Mouse (Mus musculus): ENCODE measurements around the gene Ccdc134. TPM values are rescaled to one million over a fixed set of nuclear protein-coding genes. Genes with fewer than 3 reads are reported as not detected.

The Ccdc134 gene
- polyA plus RNA-seq, 1 experiment, result 10.9 TPM

- no peaks in the 10 kb centered on the region for H3K4me1 ChIP-seq (ENCODE audit: control insufficient read depth, insufficient read depth, low read length)
- DNase-seq, result no peak
- whole genome bisulfite sequencing, result 96% methylated on average over 4 of the region's 4 CpGs
- H3K4me3 ChIP-seq (replicated peaks; ENCODE audit: extremely low read depth, low read depth, low read length), result no peak overlapping the region
- TF ChIP-seq POLR2A (IDR thresholded peaks at IDR 0.05; ENCODE audit: borderline replicate concordance, extremely low read depth, low read depth, low read length) (no peak), CTCF (IDR thresholded peaks at IDR 0.05; ENCODE audit: insufficient read depth, low read length) (0 out of 2 replicates have a peak, but pooled peaks have one; percentile 5)
Measured at GRCm38 (mm10) chr15:82182311-82182710, 54.6 kb downstream of the Ccdc134 start.

GRCm38 (mm10) chr15:82183596-82183995 is 55.9 kb downstream of the Ccdc134 start:
- TF ChIP-seq POLR2A (IDR thresholded peaks at IDR 0.05; ENCODE audit: borderline replicate concordance, extremely low read depth, low read depth, low read length) (no peak), CTCF (IDR thresholded peaks at IDR 0.05; ENCODE audit: insufficient read depth, low read length) (no peak)
- DNase-seq, result no peak
- Histone ChIP-seq H3K4me3 (replicated peaks; ENCODE audit: extremely low read depth, low read depth, low read length) (no peak overlapping the region), H3K4me1 (ENCODE audit: control insufficient read depth, insufficient read depth, low read length) (no peaks in the 10 kb centered on the region)
- WGBS, result 66% methylated on average over 10 of the region's 10 CpGs

GRCm38 (mm10) chr15:82184183-82184582 is 56.5 kb downstream of the Ccdc134 start:
- Histone ChIP-seq H3K4me1 (ENCODE audit: control insufficient read depth, insufficient read depth, low read length) (no peaks in the 10 kb centered on the region), H3K4me3 (replicated peaks; ENCODE audit: extremely low read depth, low read depth, low read length) (no peak overlapping the region)
- no peak for DNase-seq
- WGBS, result 64% methylated on average over 7 of the region's 7 CpGs
- TF ChIP-seq POLR2A (IDR thresholded peaks at IDR 0.05; ENCODE audit: borderline replicate concordance, extremely low read depth, low read depth, low read length), result no peak
- TF ChIP-seq CTCF (IDR thresholded peaks at IDR 0.05; ENCODE audit: insufficient read depth, low read length), result no peak

GRCm38 (mm10) chr15:82184656-82185055 is 56.9 kb downstream of the Ccdc134 start:
- Histone ChIP-seq H3K4me3 (replicated peaks; ENCODE audit: extremely low read depth, low read depth, low read length) (no peak overlapping the region), H3K4me1 (ENCODE audit: control insufficient read depth, insufficient read depth, low read length) (no peaks in the 10 kb centered on the region)
- DNase-seq, result no peak
- no peak for TF ChIP-seq CTCF (IDR thresholded peaks at IDR 0.05; ENCODE audit: insufficient read depth, low read length)
- no peak for TF ChIP-seq POLR2A (IDR thresholded peaks at IDR 0.05; ENCODE audit: borderline replicate concordance, extremely low read depth, low read depth, low read length)
- 81% methylated on average over 10 of the region's 10 CpGs for WGBS

GRCm38 (mm10) chr15:82185062-82185783 is 57.5 kb downstream of the Ccdc134 start:
- no peaks in the 10 kb centered on the region for H3K4me1 ChIP-seq (ENCODE audit: control insufficient read depth, insufficient read depth, low read length)
- no peak overlapping the region for H3K4me3 ChIP-seq (replicated peaks; ENCODE audit: extremely low read depth, low read depth, low read length)
- no peak for DNase-seq
- TF ChIP-seq POLR2A (IDR thresholded peaks at IDR 0.05; ENCODE audit: borderline replicate concordance, extremely low read depth, low read depth, low read length) (no peak), CTCF (IDR thresholded peaks at IDR 0.05; ENCODE audit: insufficient read depth, low read length) (no peak)
- 85% methylated on average over 14 of the region's 14 CpGs for WGBS

GRCm38 (mm10) chr15:82186131-82186530 is 58.4 kb downstream of the Ccdc134 start:
- TF ChIP-seq CTCF (IDR thresholded peaks at IDR 0.05; ENCODE audit: insufficient read depth, low read length) (no peak), POLR2A (IDR thresholded peaks at IDR 0.05; ENCODE audit: borderline replicate concordance, extremely low read depth, low read depth, low read length) (no peak)
- DNase-seq, result no peak
- no peaks in the 10 kb centered on the region for H3K4me1 ChIP-seq (ENCODE audit: control insufficient read depth, insufficient read depth, low read length)
- 75% methylated on average over 14 of the region's 14 CpGs for WGBS
- no peak overlapping the region for H3K4me3 ChIP-seq (replicated peaks; ENCODE audit: extremely low read depth, low read depth, low read length)

- WGBS, result 65% methylated on average over 5 of the region's 5 CpGs
- DNase-seq, result no peak
Measured at GRCm38 (mm10) chr15:82186931-82187330, 59.2 kb downstream of the Ccdc134 start.

GRCm38 (mm10) chr15:82187401-82187800 is 59.7 kb downstream of the Ccdc134 start:
- no peaks in the 10 kb centered on the region for H3K4me1 ChIP-seq (ENCODE audit: control insufficient read depth, insufficient read depth, low read length)
- WGBS, result 85% methylated on average over 4 of the region's 4 CpGs
- no peak for DNase-seq
- no peak overlapping the region for H3K4me3 ChIP-seq (replicated peaks; ENCODE audit: extremely low read depth, low read depth, low read length)
- no peak for TF ChIP-seq POLR2A (IDR thresholded peaks at IDR 0.05; ENCODE audit: borderline replicate concordance, extremely low read depth, low read depth, low read length)
- no peak for TF ChIP-seq CTCF (IDR thresholded peaks at IDR 0.05; ENCODE audit: insufficient read depth, low read length)

More at GRCm38 (mm10) chr15:82186931-82187330, 59.2 kb downstream of the Ccdc134 start:
- TF ChIP-seq CTCF (IDR thresholded peaks at IDR 0.05; ENCODE audit: insufficient read depth, low read length), result no peak
- TF ChIP-seq POLR2A (IDR thresholded peaks at IDR 0.05; ENCODE audit: borderline replicate concordance, extremely low read depth, low read depth, low read length), result no peak
- H3K4me1 ChIP-seq (ENCODE audit: control insufficient read depth, insufficient read depth, low read length), result no peaks in the 10 kb centered on the region
- H3K4me3 ChIP-seq (replicated peaks; ENCODE audit: extremely low read depth, low read depth, low read length), result no peak overlapping the region

GRCm38 (mm10) chr15:82187924-82188323 is 60.2 kb downstream of the Ccdc134 start:
- DNase-seq, result no peak
- WGBS, result 92% methylated on average over 1 of the region's 1 CpGs

More at GRCm38 (mm10) chr15:82187924-82188323, 60.2 kb downstream of the Ccdc134 start:
- Histone ChIP-seq H3K4me1 (ENCODE audit: control insufficient read depth, insufficient read depth, low read length) (no peaks in the 10 kb centered on the region), H3K4me3 (replicated peaks; ENCODE audit: extremely low read depth, low read depth, low read length) (no peak overlapping the region)
- TF ChIP-seq POLR2A (IDR thresholded peaks at IDR 0.05; ENCODE audit: borderline replicate concordance, extremely low read depth, low read depth, low read length) (no peak), CTCF (IDR thresholded peaks at IDR 0.05; ENCODE audit: insufficient read depth, low read length) (no peak)
